Mouse (Mus musculus) spleen, postnatal 4 days (tissue): ENCODE results near the gene Erlin1.

ENCODE experiments used
- DNase-seq, 2 experiments: peaks; one replicate each; pipeline ENCODE4 v3.0.0; 2022; ENCODE audit warnings: low spot score in 2 of 2

The Erlin1 gene

GRCm38 (mm10) chr19:44063773-44064172 lies 5.8 kb downstream of the Erlin1 start:
- no peak for DNase-seq

GRCm38 (mm10) chr19:44060226-44060625 lies 9.4 kb downstream of the Erlin1 start:
- DNase-seq, result no peak

- no peak for DNase-seq
Measured at GRCm38 (mm10) chr19:44055173-44055826, 14.3 kb downstream of the Erlin1 start.

GRCm38 (mm10) chr19:44050388-44050787 lies 19.2 kb downstream of the Erlin1 start:
- DNase-seq, result no peak

GRCm38 (mm10) chr19:44049282-44049681 lies 20.3 kb downstream of the Erlin1 start:
- DNase-seq, result no peak

GRCm38 (mm10) chr19:44045847-44046246 lies 23.7 kb downstream of the Erlin1 start:
- no peak for DNase-seq

GRCm38 (mm10) chr19:44042121-44042520 lies 27.5 kb downstream of the Erlin1 start:
- no peak for DNase-seq

GRCm38 (mm10) chr19:44033396-44033795 lies 36.2 kb downstream of the Erlin1 start:
- DNase-seq, result no peak

- DNase-seq, result no peak
Measured at GRCm38 (mm10) chr19:44032046-44032744, 37.4 kb downstream of the Erlin1 start.

- no peak for DNase-seq
Measured at GRCm38 (mm10) chr19:44030024-44030423, 39.6 kb downstream of the Erlin1 start.

GRCm38 (mm10) chr19:44028972-44029371 lies 40.6 kb downstream of the Erlin1 start, which contains the start of gene Cyp2c23:
Gene Cyp2c23, minus strand, starts transcription at chr19:44029208.
- no peak for DNase-seq

- no peak for DNase-seq
Measured at GRCm38 (mm10) chr19:44026956-44027530, 42.5 kb downstream of the Erlin1 start.

GRCm38 (mm10) chr19:44024921-44025585 lies 44.5 kb downstream of the Erlin1 start:
- DNase-seq, result no peak

GRCm38 (mm10) chr19:44023066-44023465 lies 46.5 kb downstream of the Erlin1 start:
- DNase-seq, result no peak

- no peak for DNase-seq
Measured at GRCm38 (mm10) chr19:44021502-44021901, 48.1 kb downstream of the Erlin1 start.

GRCm38 (mm10) chr19:44019739-44020138 lies 49.8 kb downstream of the Erlin1 start:
- DNase-seq, result no peak

GRCm38 (mm10) chr19:44013862-44014261 lies 55.7 kb downstream of the Erlin1 start:
- no peak for DNase-seq

GRCm38 (mm10) chr19:44008784-44009183 lies 60.8 kb downstream of the Erlin1 start:
- DNase-seq, result no peak

GRCm38 (mm10) chr19:44007186-44007585 lies 62.4 kb downstream of the Erlin1 start:
- DNase-seq, result no peak

- no peak for DNase-seq
Measured at GRCm38 (mm10) chr19:44005025-44005424, 64.6 kb downstream of the Erlin1 start.

GRCm38 (mm10) chr19:44004261-44004660 lies 65.3 kb downstream of the Erlin1 start:
- DNase-seq, result no peak

- DNase-seq, result no peak
Measured at GRCm38 (mm10) chr19:44000720-44001119, 68.9 kb downstream of the Erlin1 start.
